In the genomic region with DNA sequence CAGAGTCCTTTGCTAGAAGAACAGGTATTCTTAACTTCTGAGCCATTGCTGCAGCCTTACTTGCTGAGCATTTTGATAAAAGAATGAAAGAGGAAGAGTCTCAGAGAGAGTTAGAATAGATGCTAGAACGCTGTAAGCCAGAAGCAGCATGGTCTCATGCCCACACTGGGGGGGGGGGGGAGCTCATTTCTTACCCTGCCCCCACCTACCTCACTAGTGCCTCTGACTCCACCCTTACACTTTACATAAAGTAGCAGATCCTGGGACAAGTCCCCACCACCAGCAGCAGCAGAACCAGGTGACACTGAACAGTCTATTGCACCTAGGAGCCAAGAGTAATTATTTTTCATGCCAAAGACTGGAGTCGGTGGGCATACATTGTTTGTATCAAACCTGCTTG, we compare ENCODE assay signal across 22 mouse cellular contexts. TPM values are rescaled to one million over a fixed set of nuclear protein-coding genes. Genes with fewer than 3 reads are reported as not detected.
A peak's percentile ranks its signal among the peaks of the same experiment; 100 is the strongest.
DNase-seq lines count a peak whose midpoint lies in the region; ATAC-seq and TF ChIP-seq lines count a peak whose summit lies in the region.
"Had no signal": no experiment of that assay in that cellular context is flagged by ENCODE, and none has a peak within 500 bp of the region (broad histone marks: within the 10 kb centered on the region; RNA-seq: fewer than 3 reads in every experiment).

No protein-coding gene starts in this region.

- WGBS in kidney, embryonic 15.5 days = 72% methylated on average over 2 of the region's 2 CpGs
- WGBS in kidney, adult 2 months = 67% methylated on average over 2 of the region's 2 CpGs
- WGBS in lung, embryonic 16.5 days = 56% methylated on average over 2 of the region's 2 CpGs
- WGBS in limb, embryonic 10.5 days = 91% methylated on average over 2 of the region's 2 CpGs

- no peak overlapping the region for H3K9ac ChIP-seq in kidney, embryonic 15.5 days
- H3K9ac ChIP-seq in lung, embryonic 16.5 days (ENCODE audit: low read length) = no peak overlapping the region
- H3K9ac ChIP-seq: embryonic facial prominence, embryonic 13.5 days; forebrain, embryonic 12.5 days; heart, embryonic 12.5 days had no signal

- peak overlapping the region; percentile 66 for H3K27ac ChIP-seq in kidney, embryonic 15.5 days
- H3K27ac ChIP-seq in kidney, adult 2 months (ENCODE audit: insufficient read depth, low read depth, low read length) = no peak overlapping the region
- H3K27ac ChIP-seq in lung, embryonic 16.5 days (ENCODE audit: low read length) = peak overlapping the region; percentile 36
- no peak overlapping the region for H3K27ac ChIP-seq in limb, embryonic 10.5 days
- H3K27ac ChIP-seq: embryonic facial prominence, embryonic 13.5 days; forebrain, embryonic 12.5 days; heart, adult 2 months; hindbrain, embryonic 10.5 days had no signal

- no peaks in the 10 kb centered on the region for H3K36me3 ChIP-seq in kidney, embryonic 15.5 days
- no peaks in the 10 kb centered on the region for H3K36me3 ChIP-seq in kidney, adult 2 months (ENCODE audit: control insufficient read depth, insufficient read depth, low read length)
- H3K36me3 ChIP-seq in lung, embryonic 16.5 days (ENCODE audit: control insufficient read depth, insufficient read depth, low read length) = no peaks in the 10 kb centered on the region
- no peaks in the 10 kb centered on the region for H3K36me3 ChIP-seq in limb, embryonic 10.5 days
- H3K36me3 ChIP-seq: embryonic facial prominence, embryonic 13.5 days; forebrain, embryonic 12.5 days; heart, embryonic 12.5 days; hindbrain, embryonic 10.5 days had no signal

- H3K4me1 ChIP-seq in kidney, embryonic 15.5 days = peaks cover 15% of the 10 kb centered on the region
- peaks cover 14% of the 10 kb centered on the region for H3K4me1 ChIP-seq in kidney, adult 2 months (ENCODE audit: control insufficient read depth, insufficient read depth, low read length)
- H3K4me1 ChIP-seq in lung, embryonic 16.5 days (replicated peaks; ENCODE audit: control insufficient read depth, insufficient read depth, low read length) = peaks cover 19% of the 10 kb centered on the region
- peaks cover 13% of the 10 kb centered on the region for H3K4me1 ChIP-seq in limb, embryonic 10.5 days

- no peaks in the 10 kb centered on the region for H3K9me3 ChIP-seq in kidney, embryonic 15.5 days (replicated peaks)
- no peaks in the 10 kb centered on the region for H3K9me3 ChIP-seq in lung, embryonic 16.5 days (ENCODE audit: control insufficient read depth, low read length)
- H3K9me3 ChIP-seq in limb, embryonic 10.5 days (replicated peaks) = no peaks in the 10 kb centered on the region
- H3K9me3 ChIP-seq: embryonic facial prominence, embryonic 13.5 days; forebrain, embryonic 12.5 days; heart, embryonic 12.5 days; hindbrain, embryonic 10.5 days had no signal

- DNase-seq in kidney, adult 2 months = no peak
- DNase-seq in lung, postnatal 36 days = no peak
- DNase-seq in thymus, postnatal 0 days (ENCODE audit: low spot score) = peak; percentile 22
- DNase-seq in thymus, postnatal 25 days = peak; percentile 59
- DNase-seq in limb, embryonic 10.5 days (ENCODE audit: low spot score) = no peak
- DNase-seq in layer of hippocampus, adult 8-10 months (ENCODE audit: low spot score in 2 of 2) = no peak
- DNase-seq: adrenal gland, postnatal 14 days; cerebellum, adult 11-12 months; cerebellum, adult 9-10 months; cerebellum, postnatal 25 days; gastrocnemius, postnatal 10 days; heart, adult 2 months had no signal

- TF ChIP-seq POLR2A in kidney, adult 2 months (IDR thresholded peaks at IDR 0.05; ENCODE audit: low read depth, low read length) = no peak

- H3K4me2 ChIP-seq in kidney, embryonic 15.5 days = no peak overlapping the region
- H3K4me2 ChIP-seq in lung, embryonic 16.5 days (ENCODE audit: low read depth, low read length) = no peak overlapping the region
- H3K4me2 ChIP-seq: embryonic facial prominence, embryonic 13.5 days; forebrain, embryonic 12.5 days; heart, embryonic 12.5 days had no signal

- no peak for TF ChIP-seq CTCF in kidney, adult 2 months (conservative IDR thresholded peaks at IDR 0.05; ENCODE audit: insufficient read depth, insufficient read length, low read depth, low read length)

- no peak overlapping the region for H3K4me3 ChIP-seq in kidney, embryonic 15.5 days (replicated peaks)
- no peak overlapping the region for H3K4me3 ChIP-seq in kidney, adult 2 months (ENCODE audit: insufficient read depth, low read depth, low read length)
- H3K4me3 ChIP-seq in lung, embryonic 16.5 days (ENCODE audit: low read length) = no peak overlapping the region
- H3K4me3 ChIP-seq in limb, embryonic 10.5 days = no peak overlapping the region
- H3K4me3 ChIP-seq: embryonic facial prominence, embryonic 13.5 days; forebrain, embryonic 12.5 days; heart, adult 2 months; heart, embryonic 12.5 days; hindbrain, embryonic 10.5 days had no signal

- no peaks in the 10 kb centered on the region for H3K27me3 ChIP-seq in kidney, embryonic 15.5 days
- H3K27me3 ChIP-seq in kidney, adult 2 months (replicated peaks; ENCODE audit: control insufficient read depth, insufficient read depth, low read length) = no peaks in the 10 kb centered on the region
- H3K27me3 ChIP-seq in lung, embryonic 16.5 days (ENCODE audit: control insufficient read depth, insufficient read depth, low read depth, low read length) = peaks cover 2% of the 10 kb centered on the region; the same call in 1 of the 2 replicates
- H3K27me3 ChIP-seq in limb, embryonic 10.5 days (ENCODE audit: low read depth, poor library complexity, severe bottlenecking) = peaks cover 21% of the 10 kb centered on the region
- H3K27me3 ChIP-seq: CH12.LX, Patski had no signal

- 0 out of 2 replicates have a peak, but pooled peaks have one; percentile 1 for ATAC-seq in kidney, embryonic 15.5 days (replicated peaks; ENCODE audit: low FRiP score)
- no peak for ATAC-seq in lung, embryonic 16.5 days (ENCODE audit: low read depth)
- ATAC-seq: forebrain, embryonic 16.5 days; Patski had no signal

RNA-seq across cellular contexts. Expression of a gene that starts 4.4 kb away (rescaled TPM):
- polyA plus RNA-seq in kidney, embryonic 15.5 days (2015; fragmentation: Nextera tagmentation; extraction: Ambion mirVana) = 11.8 and 13.6 TPM in 2 replicates
- 10.5 and 12.3 TPM in 2 replicates for polyA plus RNA-seq in kidney, adult 2 months (2012; rRNA removed)
- polyA plus RNA-seq in lung, embryonic 16.5 days (2015; fragmentation: Nextera tagmentation; extraction: Ambion mirVana) = 12.4 and 13.3 TPM in 2 replicates
- polyA plus RNA-seq in thymus, postnatal 0 days (2015; fragmentation: Nextera tagmentation; extraction: Ambion mirVana) = 3.8 and 4.0 TPM in 2 replicates
- polyA plus RNA-seq in limb, embryonic 10.5 days (2016; fragmentation: Nextera tagmentation; extraction: Ambion mirVana) = 10.5 and 13.4 TPM in 2 replicates
- total RNA-seq in layer of hippocampus, adult 8-10 months (2022) = 10 to 100 TPM in 1 of 4 experiments, 1 to 10 TPM in 3; 7.7 to 10.0 (median 8.5) TPM

RNA-seq across cellular contexts. Expression of a gene that starts 4.7 kb away (rescaled TPM):
- 19.5 and 21.3 TPM in 2 replicates for polyA plus RNA-seq in kidney, embryonic 15.5 days (2015; fragmentation: Nextera tagmentation; extraction: Ambion mirVana)
- polyA plus RNA-seq in kidney, adult 2 months (2012; rRNA removed) = 51.1 and 52.4 TPM in 2 replicates
- polyA plus RNA-seq in lung, embryonic 16.5 days (2015; fragmentation: Nextera tagmentation; extraction: Ambion mirVana) = 47.9 and 59.2 TPM in 2 replicates
- polyA plus RNA-seq in thymus, postnatal 0 days (2015; fragmentation: Nextera tagmentation; extraction: Ambion mirVana) = 10.6 TPM in 2 replicates
- 1.0 and 1.3 TPM in 2 replicates for polyA plus RNA-seq in limb, embryonic 10.5 days (2016; fragmentation: Nextera tagmentation; extraction: Ambion mirVana)
- under 1 TPM in 3 of 4 experiments, not detected in 1; 0.28 to 0.43 (median 0.30) TPM for total RNA-seq in layer of hippocampus, adult 8-10 months (2022)
- total RNA-seq: heart, postnatal 25 days had no signal

RNA-seq across cellular contexts. Expression of a gene that starts 28.1 kb away (rescaled TPM):
- polyA plus RNA-seq in kidney, embryonic 15.5 days (2015; fragmentation: Nextera tagmentation; extraction: Ambion mirVana) = 14.7 and 15.2 TPM in 2 replicates
- polyA plus RNA-seq in kidney, adult 2 months (2012; rRNA removed) = 23.7 and 24.0 TPM in 2 replicates
- polyA plus RNA-seq in lung, embryonic 16.5 days (2015; fragmentation: Nextera tagmentation; extraction: Ambion mirVana) = 19.1 and 20.9 TPM in 2 replicates
- polyA plus RNA-seq in thymus, postnatal 0 days (2015; fragmentation: Nextera tagmentation; extraction: Ambion mirVana) = 7.0 and 7.5 TPM in 2 replicates
- polyA plus RNA-seq in limb, embryonic 10.5 days (2016; fragmentation: Nextera tagmentation; extraction: Ambion mirVana) = 11.7 and 13.5 TPM in 2 replicates
- 10 to 100 TPM in 1 of 4 experiments, 1 to 10 TPM in 3; 8.6 to 11.5 (median 9.6) TPM for total RNA-seq in layer of hippocampus, adult 8-10 months (2022)

RNA-seq across cellular contexts. Expression of a gene that starts 40.1 kb away (rescaled TPM):
- 0.29 and 0.35 TPM in 2 replicates for polyA plus RNA-seq in kidney, embryonic 15.5 days (2015; fragmentation: Nextera tagmentation; extraction: Ambion mirVana)
- polyA plus RNA-seq in kidney, adult 2 months (2012; rRNA removed) = 180 and 248 TPM in 2 replicates
- polyA plus RNA-seq in lung, embryonic 16.5 days (2015; fragmentation: Nextera tagmentation; extraction: Ambion mirVana) = 0.14 TPM in 1 of 2 replicates, not detected in the other
- 1.7 and 2.0 TPM in 2 replicates for polyA plus RNA-seq in thymus, postnatal 0 days (2015; fragmentation: Nextera tagmentation; extraction: Ambion mirVana)
- not detected in 2 replicates for polyA plus RNA-seq in limb, embryonic 10.5 days (2016; fragmentation: Nextera tagmentation; extraction: Ambion mirVana)
- not detected for total RNA-seq in layer of hippocampus, adult 8-10 months (2022)
- total RNA-seq: adrenal gland, postnatal 14 days; gastrocnemius, postnatal 10 days; heart, adult 2 months; heart, postnatal 25 days had no signal
- polyA plus RNA-seq: embryonic facial prominence, embryonic 13.5 days; forebrain, embryonic 12.5 days; forebrain, embryonic 16.5 days; heart, adult 2 months; heart, embryonic 12.5 days; hindbrain, embryonic 10.5 days had no signal

RNA-seq across cellular contexts. Expression of a gene that starts 44.6 kb away (rescaled TPM):
- polyA plus RNA-seq in kidney, embryonic 15.5 days (2015; fragmentation: Nextera tagmentation; extraction: Ambion mirVana) = 97.3 and 106 TPM in 2 replicates
- polyA plus RNA-seq in kidney, adult 2 months (2012; rRNA removed) = 194 and 206 TPM in 2 replicates
- 141 and 168 TPM in 2 replicates for polyA plus RNA-seq in lung, embryonic 16.5 days (2015; fragmentation: Nextera tagmentation; extraction: Ambion mirVana)
- 52.8 and 54.4 TPM in 2 replicates for polyA plus RNA-seq in thymus, postnatal 0 days (2015; fragmentation: Nextera tagmentation; extraction: Ambion mirVana)
- 108 and 124 TPM in 2 replicates for polyA plus RNA-seq in limb, embryonic 10.5 days (2016; fragmentation: Nextera tagmentation; extraction: Ambion mirVana)
- total RNA-seq in layer of hippocampus, adult 8-10 months (2022) = 10 to 100 TPM; 28.4 to 34.6 (median 30.9) TPM

Comparison
In these comparisons a context has a peak if more than half of its experiments do, and no peak if none do; other contexts are left out.
1. H3K27ac ChIP-seq: peak in kidney, embryonic 15.5 days (single experiment) and lung, embryonic 16.5 days (single experiment); none in kidney, adult 2 months (single experiment) and limb, embryonic 10.5 days (single experiment).
2. DNase-seq: peak in thymus, postnatal 0 days (single experiment) and thymus, postnatal 25 days (single experiment); none in kidney, adult 2 months (single experiment), lung, postnatal 36 days (single experiment), limb, embryonic 10.5 days (single experiment) and layer of hippocampus, adult 8-10 months (0 of 2).